Mouse (Mus musculus): ENCODE data around the gene Gng12.

DNA sequence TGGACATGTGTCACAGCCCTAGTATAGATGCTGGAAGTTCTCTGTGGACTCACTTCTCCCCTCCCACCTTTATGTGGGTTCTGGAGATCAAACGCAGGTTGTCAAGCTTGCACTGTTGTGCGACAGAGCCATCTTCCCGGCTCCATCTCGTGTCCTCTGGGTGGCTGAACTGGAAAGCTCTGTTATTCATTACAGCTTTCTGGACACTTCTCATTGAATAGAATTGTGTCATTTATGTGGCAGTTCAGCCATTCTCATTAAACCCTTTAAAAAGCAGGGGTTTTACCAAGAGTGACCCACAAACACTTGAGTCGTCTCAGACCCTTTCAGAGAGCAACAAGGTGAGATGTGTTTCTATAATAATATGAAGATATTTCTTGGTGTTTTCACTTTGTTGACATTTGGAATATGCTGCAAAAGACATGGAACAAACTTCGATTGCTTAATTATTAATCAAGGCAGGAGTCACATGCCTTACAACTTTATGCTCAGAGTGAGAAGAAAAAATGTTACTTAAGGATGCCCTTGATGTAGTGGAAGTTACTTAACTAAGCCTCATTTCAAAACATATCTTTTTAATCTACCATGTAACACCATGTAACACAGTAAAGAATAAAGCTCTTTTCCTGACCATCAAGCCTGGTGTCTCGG is 28.2 kb downstream of the Gng12 start:
- no peak for TF ChIP-seq GATA1 (IDR thresholded peaks at IDR 0.05; ENCODE audit: low read length)
- no peak for TF ChIP-seq TAL1 (IDR thresholded peaks at IDR 0.05; ENCODE audit: low read length)

All from erythroblast, embryonic 14.5 days (primary cell).